Mouse (Mus musculus): ENCODE measurements around the gene Vmn2r49. TPM values are rescaled to one million over a fixed set of nuclear protein-coding genes. Genes with fewer than 3 reads are reported as not detected.
"Not testable (repeated sequence)": the region's sequence is repeated elsewhere in the genome, so short reads cannot be mapped to it uniquely, and the experiment has no call there.

Vmn2r49 gene
- not detected for total RNA-seq (2021)

DNA sequence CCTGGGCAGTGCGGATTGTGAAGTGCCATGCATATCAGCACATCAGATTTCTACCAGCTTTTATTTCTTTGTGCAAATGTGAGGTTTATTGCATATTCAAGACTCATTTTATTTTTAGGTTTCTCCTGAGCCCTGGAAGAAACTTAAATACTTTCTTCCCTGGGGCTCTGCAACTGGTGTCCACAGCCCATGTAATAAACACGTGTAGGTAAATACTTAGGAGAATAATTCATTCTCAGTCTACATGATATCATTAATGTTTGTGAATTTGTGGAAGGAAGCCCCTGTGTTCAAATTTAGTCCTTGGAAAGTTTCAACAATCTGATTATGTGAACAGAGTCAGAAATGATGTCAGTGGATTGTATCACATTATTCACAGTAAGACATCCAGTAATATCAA is at the start of gene Vmn2r49:
Gene Vmn2r49 (minus strand): TSS at position 101 of the 400 bp plus-strand sequence.
- DNase-seq (ENCODE audit: low spot score in 2 of 2); intact Hi-C loops (cut with DNase I): not testable (repeated sequence)

GRCm38 (mm10) chr7:9953485-9953884 is 38.6 kb downstream of the Vmn2r49 start, which contains the start of gene Vmn2r48:
Gene Vmn2r48, minus strand, starts transcription at chr7:9953585.
- DNase-seq (ENCODE audit: low spot score in 2 of 2); intact Hi-C loops (cut with DNase I): not testable (repeated sequence)

Other genes starting within 250 kb of the Vmn2r49 start
- gene Vmn2r46, start 221.7 kb downstream of the Vmn2r49 start, total RNA-seq (2021) = not detected
- gene Vmn2r47, start 150.9 kb downstream of the Vmn2r49 start, total RNA-seq (2021) = not detected
- gene Vmn2r48, start 38.7 kb downstream of the Vmn2r49 start, total RNA-seq (2021) = not detected
- not detected for gene Vmn2r50, start 61.0 kb upstream of the Vmn2r49 start, total RNA-seq (2021)
- not detected for gene Vmn2r51, start 113.5 kb upstream of the Vmn2r49 start, total RNA-seq (2021)
- not detected for gene Vmn2r52, start 184.3 kb upstream of the Vmn2r49 start, total RNA-seq (2021)